Mouse (Mus musculus): ENCODE results near the gene Ear14.

DNA sequence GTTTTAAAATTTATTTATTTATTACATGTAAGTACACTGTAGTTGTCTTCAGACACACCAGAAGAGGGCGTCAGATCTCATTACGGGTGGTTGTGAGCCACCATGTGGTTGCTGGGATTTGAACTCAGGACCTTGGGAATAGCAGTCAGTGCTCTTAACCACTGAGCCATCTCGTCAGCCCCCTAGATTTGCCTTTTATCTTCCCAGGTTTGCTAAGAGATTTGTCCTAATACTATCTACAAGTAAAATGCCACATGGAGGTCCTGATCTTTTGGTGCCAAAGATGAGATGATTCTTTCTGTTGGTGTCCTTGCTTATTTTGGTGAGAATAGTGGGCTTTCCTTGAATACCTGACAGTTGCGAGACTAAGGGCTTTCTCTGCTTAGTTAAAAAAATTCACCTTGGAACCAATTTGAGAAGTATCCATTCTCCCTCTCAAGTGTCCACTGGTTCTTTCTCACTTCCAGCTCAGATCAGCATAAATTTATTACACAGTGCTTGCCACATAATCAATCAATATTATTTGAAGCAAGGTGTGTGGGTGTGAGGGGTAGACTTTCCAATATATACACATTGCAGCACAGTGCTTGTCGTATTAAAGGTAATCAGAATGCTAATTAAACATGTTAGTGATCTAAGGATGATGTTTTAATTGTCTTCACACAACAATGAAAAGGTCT is 47.0 kb upstream of the Ear14 start:
- TF ChIP-seq CTCF (IDR thresholded peaks at IDR 0.05; ENCODE audit: extremely low read depth, insufficient read length, insufficient replicate concordance, low read depth, low read length) (no peak), POLR2A (IDR thresholded peaks at IDR 0.05; ENCODE audit: low read depth, low read length) (no peak)
